Mouse (Mus musculus) brain, embryonic 14.5 days (tissue): ENCODE data around the gene Zfpm1.

Experiments
- CTCF ChIP-seq: fragments of 200-500 bp; IDR thresholded peaks from 2 replicates; pipeline ENCODE4 v1.5.1; 2012; ENCODE audit warnings: inconsistent platforms, mild to moderate bottlenecking, moderate library complexity, borderline replicate concordance; ENCODE audit not compliant: insufficient read depth, insufficient read length; ENCODE audit errors: extremely low read depth
- POLR2A ChIP-seq: fragments of 200-500 bp; IDR thresholded peaks from 2 replicates; pipeline ENCODE4 v1.6.1; 2012; ENCODE audit warnings: mild to moderate bottlenecking, inconsistent platforms, borderline replicate concordance; ENCODE audit not compliant: poor library complexity, insufficient read depth, insufficient read length, severe bottlenecking; ENCODE audit errors: extremely low read depth

DNA sequence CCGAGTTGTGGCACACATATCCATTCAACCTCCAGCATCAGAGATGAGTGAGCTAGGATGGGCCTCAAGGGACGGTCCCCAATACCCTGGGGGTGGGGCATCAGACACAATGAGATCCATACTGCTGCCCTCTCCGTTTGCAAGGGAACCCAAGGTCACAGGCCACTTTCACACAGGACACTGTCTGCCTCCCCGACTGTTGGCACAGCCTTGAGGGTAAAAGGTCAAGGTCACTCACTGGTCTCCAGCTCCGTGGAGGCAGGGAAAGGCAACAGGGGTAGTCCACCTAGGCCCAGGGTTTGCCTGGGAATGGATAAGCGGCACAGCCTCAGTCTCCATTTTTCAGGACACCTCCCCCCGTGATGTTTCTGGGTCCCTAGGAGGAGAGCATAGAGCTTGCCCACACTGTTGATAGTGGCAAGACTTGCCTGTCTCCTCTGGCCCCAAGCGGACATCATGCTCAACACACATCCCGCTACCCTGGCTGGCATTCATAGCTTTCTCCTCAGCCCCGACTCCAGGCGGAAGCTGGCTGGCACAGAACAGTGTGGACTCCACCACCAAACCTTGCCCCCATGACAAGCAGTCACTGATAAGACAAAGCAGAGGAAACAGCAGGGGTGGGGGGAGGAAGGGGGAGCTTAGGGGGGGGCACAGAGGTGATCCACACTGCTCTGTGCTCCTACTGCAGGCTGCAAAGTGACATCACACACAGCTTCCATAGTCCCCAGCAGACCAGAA, 7.1 kb upstream of the Zfpm1 start:
- no peak for TF ChIP-seq POLR2A
- TF ChIP-seq CTCF = no peak
